Mouse (Mus musculus): ENCODE data around the gene Plb1. TPM values are rescaled to one million over a fixed set of nuclear protein-coding genes. Genes with fewer than 3 reads are reported as not detected.
A peak's percentile ranks its signal among the peaks of the same experiment; 100 is the strongest.

Gene Plb1
- polyA plus RNA-seq, 1 experiment: 0.05 TPM

- TF ChIP-seq CEBPB (IDR thresholded peaks at IDR 0.05; ENCODE audit: insufficient read depth, poor library complexity, severe bottlenecking): no peak
- no peak for TF ChIP-seq TCF3 (IDR thresholded peaks at IDR 0.05; ENCODE audit: insufficient read length, low read depth)
- no peak for TF ChIP-seq MYOG (IDR thresholded peaks at IDR 0.05; ENCODE audit: control insufficient read depth in 1 of 3, insufficient read depth in 1 of 3, insufficient read length in 2 of 3, low read depth in 2 of 3)
- H3K36me3 ChIP-seq (ENCODE audit: control insufficient read depth, insufficient read depth): no peaks in the 10 kb centered on the region
- H3K4me2 ChIP-seq (ENCODE audit: low read depth): no peak overlapping the region
- no peaks in the 10 kb centered on the region for H3K27me3 ChIP-seq (ENCODE audit: control insufficient read depth, insufficient read depth, insufficient read length)
- H3K79me2 ChIP-seq (ENCODE audit: control insufficient read depth, insufficient read depth): no peaks in the 10 kb centered on the region
- no peak overlapping the region for H3ac ChIP-seq (ENCODE audit: control insufficient read depth, insufficient read length)
- H3K4me3 ChIP-seq: no peak overlapping the region
These were observed 178.6 kb downstream of the Plb1 start for GRCm38 (mm10) chr5:32410954-32411688.

GRCm38 (mm10) chr5:32412186-32412950 lies 179.9 kb downstream of the Plb1 start:
- no peaks in the 10 kb centered on the region for H3K36me3 ChIP-seq (ENCODE audit: control insufficient read depth, insufficient read depth)
- no peaks in the 10 kb centered on the region for H3K27me3 ChIP-seq (ENCODE audit: control insufficient read depth, insufficient read depth, insufficient read length)
- no peak for TF ChIP-seq MAX (IDR thresholded peaks at IDR 0.05; ENCODE audit: low read depth)
- TF ChIP-seq MYOD1 (IDR thresholded peaks at IDR 0.05; ENCODE audit: control insufficient read depth in 1 of 3, insufficient read length in 2 of 3, low read depth in 2 of 3): no peak
- no peak for TF ChIP-seq MYOG (IDR thresholded peaks at IDR 0.05; ENCODE audit: control insufficient read depth in 1 of 3, insufficient read depth in 1 of 3, insufficient read length in 2 of 3, low read depth in 2 of 3)
- TF ChIP-seq TCF12 (IDR thresholded peaks at IDR 0.05; ENCODE audit: insufficient read depth, poor library complexity, severe bottlenecking): no peak
- TF ChIP-seq USF1 (IDR thresholded peaks at IDR 0.05; ENCODE audit: low read depth): no peak
- no peak for TF ChIP-seq SRF (IDR thresholded peaks at IDR 0.05; ENCODE audit: control insufficient read depth, insufficient read length, low read depth)
- no peak for TF ChIP-seq E2F4 (IDR thresholded peaks at IDR 0.05; ENCODE audit: insufficient read depth)
- no peak for TF ChIP-seq CEBPB (IDR thresholded peaks at IDR 0.05; ENCODE audit: insufficient read depth, poor library complexity, severe bottlenecking)
- no peak for TF ChIP-seq TCF3 (IDR thresholded peaks at IDR 0.05; ENCODE audit: insufficient read length, low read depth)
- TF ChIP-seq POLR2A (IDR thresholded peaks at IDR 0.05; ENCODE audit: insufficient read length, low read depth): no peak
- TF ChIP-seq POLR2AphosphoS2 (IDR thresholded peaks at IDR 0.05; ENCODE audit: insufficient read length, low read depth): no peak
- TF ChIP-seq REST (IDR thresholded peaks at IDR 0.05; ENCODE audit: insufficient read depth, insufficient read length): no peak
- H3K79me2 ChIP-seq (ENCODE audit: control insufficient read depth, insufficient read depth): no peaks in the 10 kb centered on the region
- H3ac ChIP-seq (ENCODE audit: control insufficient read depth, insufficient read length): no peak overlapping the region
- peak overlapping the region; percentile 31 for H3K4me2 ChIP-seq (ENCODE audit: low read depth)
- H3K4me3 ChIP-seq: no peak overlapping the region

- peak overlapping the region; percentile 31 for H3K4me2 ChIP-seq (ENCODE audit: low read depth)
- no peaks in the 10 kb centered on the region for H3K27me3 ChIP-seq (ENCODE audit: control insufficient read depth, insufficient read depth, insufficient read length)
- TF ChIP-seq TCF3 (IDR thresholded peaks at IDR 0.05; ENCODE audit: insufficient read length, low read depth): no peak
- no peak overlapping the region for H3K4me3 ChIP-seq
- no peaks in the 10 kb centered on the region for H3K79me2 ChIP-seq (ENCODE audit: control insufficient read depth, insufficient read depth)
- no peaks in the 10 kb centered on the region for H3K36me3 ChIP-seq (ENCODE audit: control insufficient read depth, insufficient read depth)
- H3ac ChIP-seq (ENCODE audit: control insufficient read depth, insufficient read length): no peak overlapping the region
These were observed 180.6 kb downstream of the Plb1 start for GRCm38 (mm10) chr5:32413083-32413482.

GRCm38 (mm10) chr5:32413569-32413968 lies 181.1 kb downstream of the Plb1 start:
- Histone ChIP-seq H3K4me3 (no peak overlapping the region), H3ac (ENCODE audit: control insufficient read depth, insufficient read length) (no peak overlapping the region), H3K79me2 (ENCODE audit: control insufficient read depth, insufficient read depth) (no peaks in the 10 kb centered on the region), H3K27me3 (ENCODE audit: control insufficient read depth, insufficient read depth, insufficient read length) (no peaks in the 10 kb centered on the region), H3K4me2 (ENCODE audit: low read depth) (no peak overlapping the region), H3K36me3 (ENCODE audit: control insufficient read depth, insufficient read depth) (no peaks in the 10 kb centered on the region)
- no peak for TF ChIP-seq SRF (IDR thresholded peaks at IDR 0.05; ENCODE audit: control insufficient read depth, insufficient read length, low read depth)
- no peak for TF ChIP-seq MYOG (IDR thresholded peaks at IDR 0.05; ENCODE audit: control insufficient read depth in 1 of 3, insufficient read depth in 1 of 3, insufficient read length in 2 of 3, low read depth in 2 of 3)
- TF ChIP-seq TCF3 (IDR thresholded peaks at IDR 0.05; ENCODE audit: insufficient read length, low read depth): no peak
- TF ChIP-seq REST (IDR thresholded peaks at IDR 0.05; ENCODE audit: insufficient read depth, insufficient read length): no peak
- no peak for TF ChIP-seq USF1 (IDR thresholded peaks at IDR 0.05; ENCODE audit: low read depth)
- no peak for TF ChIP-seq CEBPB (IDR thresholded peaks at IDR 0.05; ENCODE audit: insufficient read depth, poor library complexity, severe bottlenecking)

- H3K4me2 ChIP-seq (ENCODE audit: low read depth): no peak overlapping the region
- no peak overlapping the region for H3K4me3 ChIP-seq
- H3K79me2 ChIP-seq (ENCODE audit: control insufficient read depth, insufficient read depth): no peaks in the 10 kb centered on the region
- no peaks in the 10 kb centered on the region for H3K27me3 ChIP-seq (ENCODE audit: control insufficient read depth, insufficient read depth, insufficient read length)
- H3ac ChIP-seq (ENCODE audit: control insufficient read depth, insufficient read length): no peak overlapping the region
- no peaks in the 10 kb centered on the region for H3K36me3 ChIP-seq (ENCODE audit: control insufficient read depth, insufficient read depth)
- TF ChIP-seq MYOD1 (IDR thresholded peaks at IDR 0.05; ENCODE audit: control insufficient read depth in 1 of 3, insufficient read length in 2 of 3, low read depth in 2 of 3) (peak in 1 of 3 experiments; percentile 24), TCF12 (IDR thresholded peaks at IDR 0.05; ENCODE audit: insufficient read depth, poor library complexity, severe bottlenecking) (no peak), MYOG (IDR thresholded peaks at IDR 0.05; ENCODE audit: control insufficient read depth in 1 of 3, insufficient read depth in 1 of 3, insufficient read length in 2 of 3, low read depth in 2 of 3) (no peak), CEBPB (IDR thresholded peaks at IDR 0.05; ENCODE audit: insufficient read depth, poor library complexity, severe bottlenecking) (no peak)
These were observed 182.0 kb downstream of the Plb1 start for GRCm38 (mm10) chr5:32414461-32414985.

Measured in myocyte (in vitro differentiated cells).